Mouse (Mus musculus) limb, embryonic 13.5 days (tissue): ENCODE measurements around the gene Vmn1r81. TPM values are rescaled to one million over a fixed set of nuclear protein-coding genes. Genes with fewer than 3 reads are reported as not detected.

Source experiments
- ATAC-seq: fragments of 200-750 bp; cut with Nextera tagmentation; 2 replicates; pipeline ENCODE4 v1.8.0; 2017; ENCODE audit warnings: low read depth, moderate number of reproducible peaks, moderate TSS enrichment; ENCODE audit not compliant: low FRiP score
- H3K27ac ChIP-seq: fragments of 300-500 bp; sonication (generic); 2 replicates; pipeline ENCODE4 v1.5.1; 2015; ENCODE audit warnings: inconsistent platforms, mild to moderate bottlenecking, moderate library complexity
- H3K27me3 ChIP-seq: fragments of 300-500 bp; sonication (generic); 2 replicates; pipeline ENCODE4 v1.6.1; 2015; ENCODE audit warnings: mild to moderate bottlenecking, inconsistent platforms
- H3K36me3 ChIP-seq: fragments of 300-500 bp; sonication (generic); 2 replicates; pipeline ENCODE4 v1.6.1; 2015; ENCODE audit warnings: inconsistent platforms, mild to moderate bottlenecking, moderate library complexity
- H3K4me1 ChIP-seq: fragments of 300-500 bp; sonication (generic); 2 replicates; pipeline ENCODE4 v1.6.1; 2015; ENCODE audit warnings: inconsistent platforms
- H3K4me2 ChIP-seq: fragments of 300-500 bp; sonication (generic); replicated peaks from 2 replicates; pipeline ENCODE4 v1.6.1; 2015; ENCODE audit warnings: inconsistent platforms, mild to moderate bottlenecking, moderate library complexity
- H3K4me3 ChIP-seq: fragments of 300-500 bp; sonication (generic); 2 replicates; pipeline ENCODE4 v1.5.1; 2015; ENCODE audit warnings: moderate library complexity, mild to moderate bottlenecking, inconsistent platforms
- H3K9ac ChIP-seq: fragments of 300-500 bp; sonication (generic); 2 replicates; pipeline ENCODE4 v1.6.1; 2015; ENCODE audit warnings: mild to moderate bottlenecking, inconsistent platforms
- H3K9me3 ChIP-seq: fragments of 300-500 bp; sonication (generic); 2 replicates; pipeline ENCODE4 v1.6.1; 2016; ENCODE audit warnings: inconsistent platforms
- WGBS: fragments of 180-500 bp; shearing (Covaris S2); methylation state at CpG from one replicate; pipeline ENCODE4 v1.1.7; 2015; 5-methylcytosine and 5-hydroxymethylcytosine counted together
- polyA plus RNA-seq: library from polyadenylated mRNA; unstranded; fragments of >200 nt; fragmentation: Nextera tagmentation; extraction: Ambion mirVana; gene quantifications from 2 replicates; pipeline ENCODE4 v1.2.1, GENCODE M21; 2015

The Vmn1r81 gene
- polyA plus RNA-seq = not detected in 2 replicates

DNA sequence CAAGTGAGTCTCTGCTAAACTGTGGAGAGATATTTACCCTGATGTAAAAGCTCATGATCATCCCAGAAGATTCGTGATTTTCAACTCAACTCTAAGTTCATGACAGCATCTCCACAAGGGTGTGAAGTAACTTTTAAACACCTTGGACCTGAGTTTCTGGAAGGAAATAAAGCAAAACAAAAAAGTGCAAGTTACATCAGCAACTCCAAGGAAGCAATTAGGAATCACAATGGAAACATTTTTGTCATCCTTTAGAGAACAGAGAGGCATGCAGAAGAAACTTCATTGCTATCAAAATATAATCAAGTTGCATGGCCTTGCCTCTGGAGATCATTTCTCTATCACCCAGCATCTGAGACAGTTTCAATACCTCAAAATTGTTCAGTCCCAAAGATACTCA is at the start of gene Vmn1r81:
TSS of gene Vmn1r81 (minus strand) at position 101 of the 400 bp plus-strand sequence.
- no peak within 1 kb of the TSS for H3K4me2 ChIP-seq
- H3K27ac ChIP-seq = no peak within 1 kb of the TSS
- no peak within 1 kb of the TSS for H3K9ac ChIP-seq
- no peaks in the 10 kb centered on the region for H3K27me3 ChIP-seq
- peaks cover 14% of the 10 kb centered on the region; the same call in 1 of the 2 replicates for H3K9me3 ChIP-seq
- no peak for ATAC-seq
- no peaks in the 10 kb centered on the region for H3K36me3 ChIP-seq
- H3K4me3 ChIP-seq = no peak within 1 kb of the TSS
- no peaks in the 10 kb centered on the region for H3K4me1 ChIP-seq
- WGBS = 77% methylated on average over 1 of the region's 1 CpGs

DNA sequence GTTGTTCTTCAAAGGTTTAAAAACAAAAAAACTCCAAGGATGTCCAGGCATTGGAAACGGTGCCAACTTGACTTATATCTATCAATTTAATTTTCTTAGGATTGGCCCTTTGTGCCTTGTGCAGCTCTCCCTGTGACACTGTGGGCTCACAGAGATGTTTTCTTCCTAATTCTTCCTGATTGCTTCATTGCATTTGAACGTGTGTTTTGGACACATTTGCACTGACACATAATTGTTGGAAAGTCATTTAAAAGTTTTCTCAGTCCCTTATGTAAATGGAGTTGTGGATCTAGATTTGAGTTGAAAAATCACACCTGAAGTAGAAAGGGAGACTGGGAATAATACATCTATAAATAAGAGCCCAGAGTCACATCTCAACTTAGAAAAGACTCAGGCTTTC is 32.1 kb upstream of the Vmn1r81 start, which contains the start of gene Vmn1r82:
TSS of gene Vmn1r82 (plus strand) at position 301 of the 400 bp plus-strand sequence.
- 61% methylated on average over 2 of the region's 2 CpGs for WGBS

DNA sequence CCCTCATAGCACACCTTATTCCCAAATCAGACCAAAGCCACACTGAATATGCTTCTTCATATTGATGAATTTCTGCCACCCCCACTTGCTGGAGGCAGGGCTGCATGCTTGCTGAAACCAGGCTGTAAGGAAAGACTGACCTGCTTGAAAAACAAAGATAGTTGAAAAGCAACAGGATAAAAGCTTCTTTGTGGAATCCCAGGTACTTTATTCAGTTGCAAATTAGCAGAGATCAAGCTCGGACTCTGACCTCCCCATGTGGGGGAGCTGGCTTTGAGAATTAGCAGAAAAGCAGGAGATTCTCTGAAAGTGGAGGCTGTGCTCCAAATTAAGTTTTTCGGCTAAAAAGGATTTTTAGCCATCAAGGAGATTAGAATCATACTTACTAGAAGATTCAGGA is 63.9 kb downstream of the Vmn1r81 start:
- no peak for ATAC-seq

More for the DNA sequence above, 32.1 kb upstream of the Vmn1r81 start, which contains the start of gene Vmn1r82:
- no peaks in the 10 kb centered on the region for H3K36me3 ChIP-seq
- H3K4me1 ChIP-seq = no peaks in the 10 kb centered on the region
- H3K27me3 ChIP-seq = no peaks in the 10 kb centered on the region
- peaks cover 7% of the 10 kb centered on the region; the same call in 1 of the 2 replicates for H3K9me3 ChIP-seq
- H3K4me2 ChIP-seq = no peak within 1 kb of the TSS
- H3K4me3 ChIP-seq = no peak within 1 kb of the TSS
- no peak for ATAC-seq
- H3K27ac ChIP-seq = no peak within 1 kb of the TSS
- H3K9ac ChIP-seq = no peak within 1 kb of the TSS

More for the DNA sequence above, 63.9 kb downstream of the Vmn1r81 start:
- no peaks in the 10 kb centered on the region for H3K4me1 ChIP-seq
- no peaks in the 10 kb centered on the region for H3K36me3 ChIP-seq
- no peak overlapping the region for H3K4me3 ChIP-seq
- no peaks in the 10 kb centered on the region for H3K27me3 ChIP-seq
- 80% methylated on average over 2 of the region's 2 CpGs for WGBS
- peaks cover 23% of the 10 kb centered on the region for H3K9me3 ChIP-seq
- H3K4me2 ChIP-seq = no peak overlapping the region
- H3K27ac ChIP-seq = no peak overlapping the region
- no peak overlapping the region for H3K9ac ChIP-seq

Other genes starting within 250 kb of the Vmn1r81 start
- not detected in 2 replicates for gene Vmn1r77, start 231.5 kb downstream of the Vmn1r81 start, polyA plus RNA-seq
- not detected in 2 replicates for gene Vmn1r78, start 118.0 kb downstream of the Vmn1r81 start, polyA plus RNA-seq
- not detected in 2 replicates for gene Vmn1r79, start 97.0 kb downstream of the Vmn1r81 start, polyA plus RNA-seq
- gene Vmn1r80, start 79.0 kb downstream of the Vmn1r81 start, polyA plus RNA-seq = not detected in 2 replicates
- gene Vmn1r82, start 32.2 kb upstream of the Vmn1r81 start, polyA plus RNA-seq = not detected in 2 replicates
- 0.06 TPM in 1 of 2 replicates, not detected in the other for gene Vmn1r83, start 61.2 kb upstream of the Vmn1r81 start, polyA plus RNA-seq
- 0.04 and 0.05 TPM in 2 replicates for gene Vmn1r84, start 101.0 kb upstream of the Vmn1r81 start, polyA plus RNA-seq
- 5.5 and 6.3 TPM in 2 replicates for gene Zfp551, start 154.5 kb upstream of the Vmn1r81 start, polyA plus RNA-seq
- 26.0 and 29.8 TPM in 2 replicates for gene Zfp606, start 210.0 kb upstream of the Vmn1r81 start, polyA plus RNA-seq
- gene 2900092C05Rik, start 244.2 kb upstream of the Vmn1r81 start, polyA plus RNA-seq = not detected in 2 replicates